Mouse (Mus musculus) lung, postnatal 14 days (tissue): ENCODE results near the gene Plcb3.

Experiments used
- DNase-seq: peaks from one replicate; pipeline ENCODE4 v3.0.0; 2021

Plcb3 gene

GRCm38 (mm10) chr19:6969665-6970381 lies 6.4 kb downstream of the Plcb3 start:
- peak; percentile 85 for DNase-seq

GRCm38 (mm10) chr19:6969291-6969664 lies 7.0 kb downstream of the Plcb3 start:
- no peak for DNase-seq

GRCm38 (mm10) chr19:6968491-6969271 lies 7.6 kb downstream of the Plcb3 start:
- DNase-seq = peak; percentile 55

GRCm38 (mm10) chr19:6956461-6956860 lies 19.8 kb downstream of the Plcb3 start:
- DNase-seq = no peak

- no peak for DNase-seq
Measured at GRCm38 (mm10) chr19:6955424-6955823, 20.8 kb downstream of the Plcb3 start.

GRCm38 (mm10) chr19:6954046-6954445 lies 22.2 kb downstream of the Plcb3 start:
- peak; percentile 75 for DNase-seq

- peak; percentile 72 for DNase-seq
Measured at GRCm38 (mm10) chr19:6952712-6953037, 23.6 kb downstream of the Plcb3 start.

GRCm38 (mm10) chr19:6951994-6952711 lies 24.1 kb downstream of the Plcb3 start:
- peak; percentile 84 for DNase-seq

GRCm38 (mm10) chr19:6951381-6951968 lies 24.8 kb downstream of the Plcb3 start:
- peak; percentile 94 for DNase-seq

- DNase-seq = peak; percentile 49
Measured at GRCm38 (mm10) chr19:6950613-6951153, 25.6 kb downstream of the Plcb3 start.

GRCm38 (mm10) chr19:6949951-6950350 lies 26.3 kb downstream of the Plcb3 start:
- no peak for DNase-seq

GRCm38 (mm10) chr19:6949532-6949931 lies 26.7 kb downstream of the Plcb3 start:
- no peak for DNase-seq

- DNase-seq = no peak
Measured at GRCm38 (mm10) chr19:6948186-6948585, 28.1 kb downstream of the Plcb3 start.

GRCm38 (mm10) chr19:6947742-6948141 lies 28.5 kb downstream of the Plcb3 start:
- DNase-seq = no peak

GRCm38 (mm10) chr19:6943709-6944108 lies 32.6 kb downstream of the Plcb3 start:
- DNase-seq = no peak

- DNase-seq = no peak
Measured at GRCm38 (mm10) chr19:6942764-6943163, 33.5 kb downstream of the Plcb3 start.

- peak; percentile 95 for DNase-seq
Measured at GRCm38 (mm10) chr19:6942249-6942691, 34.0 kb downstream of the Plcb3 start, which contains the start of gene Gpr137. Gene Gpr137, minus strand, starts transcription at chr19:6942480.

GRCm38 (mm10) chr19:6941372-6942248 lies 34.7 kb downstream of the Plcb3 start, which contains the start of gene Bad:
Gene Bad, plus strand, starts transcription at chr19:6941861.
- peak; percentile 96 for DNase-seq

- DNase-seq = no peak
Measured at GRCm38 (mm10) chr19:6940396-6941351, 35.6 kb downstream of the Plcb3 start.
